Mouse (Mus musculus): ENCODE data around the gene Scml2. TPM values are rescaled to one million over a fixed set of nuclear protein-coding genes. Genes with fewer than 3 reads are reported as not detected.
"Not testable (repeated sequence)": the region's sequence is repeated elsewhere in the genome, so short reads cannot be mapped to it uniquely, and the experiment has no call there.

The Scml2 gene
- total RNA-seq (2014; fragmentation: Nextera tagmentation) (7.5 and 9.7 TPM in 2 replicates), total RNA-seq (2017) (4.7 and 7.1 TPM in 2 replicates)

- not testable (repeated sequence) for ATAC-seq (replicated peaks; ENCODE audit: low FRiP score, low TSS enrichment, poor library complexity, severe bottlenecking)
These were observed at the start of gene Scml2 for GRCm38 (mm10) chrX:161116893-161117292. TSS of gene Scml2 (plus strand) at chrX:161117193.

- ATAC-seq (replicated peaks; ENCODE audit: low FRiP score, low TSS enrichment, poor library complexity, severe bottlenecking): not testable (repeated sequence)
These were observed 41.4 kb upstream of the Scml2 start for GRCm38 (mm10) chrX:161075576-161075975.

- ATAC-seq (replicated peaks; ENCODE audit: low FRiP score, low TSS enrichment, poor library complexity, severe bottlenecking): peak; percentile 100
These were observed 45.5 kb downstream of the Scml2 start for GRCm38 (mm10) chrX:161162314-161163068.

- no peak for ATAC-seq (replicated peaks; ENCODE audit: low FRiP score, low TSS enrichment, poor library complexity, severe bottlenecking)
These were observed 46.0 kb downstream of the Scml2 start for GRCm38 (mm10) chrX:161163069-161163416.

GRCm38 (mm10) chrX:161287156-161287555 is 170.2 kb downstream of the Scml2 start, which contains the start of gene Gm15262:
TSS of gene Gm15262 (plus strand) at chrX:161287456.
- not testable (repeated sequence) for ATAC-seq (replicated peaks; ENCODE audit: low FRiP score, low TSS enrichment, poor library complexity, severe bottlenecking)

Other genes with a start within 250 kb of the Scml2 start
- gene Gja6, start 210.1 kb upstream of the Scml2 start, total RNA-seq (2014; fragmentation: Nextera tagmentation): 0.64 TPM in 1 of 2 replicates, not detected in the other
- gene Gja6, start 210.1 kb upstream of the Scml2 start, total RNA-seq (2017): 0.08 TPM in 1 of 2 replicates, not detected in the other
- 1.6 and 2.2 TPM in 2 replicates for gene Cdkl5, start 122.5 kb upstream of the Scml2 start, total RNA-seq (2014; fragmentation: Nextera tagmentation)
- 0.66 and 1.6 TPM in 2 replicates for gene Cdkl5, start 122.5 kb upstream of the Scml2 start, total RNA-seq (2017)
- not detected in 2 replicates for gene Gm15262, start 170.3 kb downstream of the Scml2 start, total RNA-seq (2014; fragmentation: Nextera tagmentation)
- not detected in 2 replicates for gene Gm15262, start 170.3 kb downstream of the Scml2 start, total RNA-seq (2017)